Mouse (Mus musculus) cerebellum, postnatal 14 days (tissue): ENCODE measurements around the gene Pgk1.
"Not testable (repeated sequence)": the region's sequence is repeated elsewhere in the genome, so short reads cannot be mapped to it uniquely, and the experiment has no call there.

Experiments used
- DNase-seq, 2 experiments: peaks; one replicate each; pipeline ENCODE4 v3.0.0; 2021; ENCODE audit warnings: mixed read lengths in 2 of 2

Gene Pgk1

DNA sequence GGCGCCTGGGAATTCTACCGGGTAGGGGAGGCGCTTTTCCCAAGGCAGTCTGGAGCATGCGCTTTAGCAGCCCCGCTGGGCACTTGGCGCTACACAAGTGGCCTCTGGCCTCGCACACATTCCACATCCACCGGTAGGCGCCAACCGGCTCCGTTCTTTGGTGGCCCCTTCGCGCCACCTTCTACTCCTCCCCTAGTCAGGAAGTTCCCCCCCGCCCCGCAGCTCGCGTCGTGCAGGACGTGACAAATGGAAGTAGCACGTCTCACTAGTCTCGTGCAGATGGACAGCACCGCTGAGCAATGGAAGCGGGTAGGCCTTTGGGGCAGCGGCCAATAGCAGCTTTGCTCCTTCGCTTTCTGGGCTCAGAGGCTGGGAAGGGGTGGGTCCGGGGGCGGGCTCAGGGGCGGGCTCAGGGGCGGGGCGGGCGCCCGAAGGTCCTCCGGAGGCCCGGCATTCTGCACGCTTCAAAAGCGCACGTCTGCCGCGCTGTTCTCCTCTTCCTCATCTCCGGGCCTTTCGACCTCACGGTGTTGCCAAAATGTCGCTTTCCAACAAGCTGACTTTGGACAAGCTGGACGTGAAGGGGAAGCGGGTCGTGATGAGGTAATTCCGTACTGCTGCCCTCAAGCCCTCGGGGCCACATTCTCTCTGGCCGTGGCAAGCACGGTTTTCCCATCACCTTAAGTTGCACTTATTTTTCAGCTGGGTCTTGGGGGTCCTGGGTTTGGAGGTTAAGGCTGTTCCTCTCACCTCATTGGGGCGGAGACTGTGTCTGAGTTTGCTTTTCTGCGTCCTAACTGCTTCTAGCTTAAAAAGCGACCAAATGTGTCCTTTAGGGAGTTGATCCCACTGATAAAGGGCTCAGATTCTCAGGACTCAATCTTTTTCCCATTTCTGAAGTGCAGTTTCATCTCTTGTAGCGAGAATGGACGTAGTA is at the start of gene Pgk1:
Pgk1 (plus strand) TSS at position 388 of the 937 bp plus-strand sequence.
- DNase-seq, result peak; percentile 90 to 91

DNA sequence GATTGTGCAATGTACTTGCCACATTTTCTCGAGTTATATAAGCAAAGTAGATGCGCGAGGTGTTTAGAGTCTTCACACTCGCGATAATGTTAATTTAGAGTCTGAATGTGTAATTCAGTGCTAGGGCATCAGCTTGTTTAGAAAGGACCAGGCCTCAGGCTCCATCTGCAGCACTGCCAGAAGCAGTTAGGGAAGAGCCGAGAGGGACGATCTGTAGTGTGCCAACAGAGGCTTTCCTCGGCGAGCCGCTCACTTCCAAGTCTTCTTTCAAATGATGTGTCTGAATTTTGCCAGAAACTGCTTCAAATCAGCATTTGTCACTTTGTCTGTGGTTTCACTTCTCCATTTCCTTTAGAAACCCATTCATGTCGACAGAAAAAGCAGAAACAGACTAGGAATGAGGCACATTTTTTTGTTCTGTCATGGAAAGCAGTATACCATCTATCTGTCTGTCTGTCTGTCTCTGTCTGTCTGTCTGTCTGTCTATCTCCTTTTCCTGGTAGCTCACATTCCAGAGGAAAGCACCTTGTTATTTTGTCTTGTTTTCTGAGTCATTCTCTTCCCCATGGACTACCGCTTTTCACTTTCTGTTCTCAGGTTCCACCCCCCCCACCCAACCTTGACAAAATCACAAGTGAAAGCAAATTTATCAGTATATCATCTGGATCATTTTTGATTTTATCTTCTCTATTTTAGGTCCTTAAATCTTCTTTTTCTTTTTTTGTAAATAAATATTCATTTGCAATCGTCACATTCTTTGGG is 47.4 kb upstream of the Pgk1 start:
- no peak for DNase-seq

DNA sequence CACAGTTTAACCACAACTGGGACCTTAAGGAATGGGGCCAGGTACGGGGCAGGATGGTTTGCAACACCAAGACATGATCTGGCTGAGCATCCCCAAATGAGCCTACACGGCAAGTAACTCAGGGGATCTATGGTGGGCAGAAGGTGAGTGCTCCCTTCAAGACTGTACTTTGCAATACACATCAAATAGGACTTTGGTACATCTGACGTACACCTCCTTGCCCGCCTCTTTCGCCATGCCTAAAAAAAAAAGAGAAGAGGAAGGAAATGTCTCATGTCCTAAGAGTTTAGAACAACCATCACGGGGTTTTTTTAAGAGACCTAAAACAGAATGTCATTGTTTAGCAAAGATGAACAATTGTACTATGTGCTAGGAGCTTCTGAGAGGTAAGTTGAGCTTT is 44.0 kb upstream of the Pgk1 start, which contains the start of gene Tlr13:
Tlr13 (plus strand) TSS at position 269 of the 400 bp plus-strand sequence.
- DNase-seq, result no peak

DNA sequence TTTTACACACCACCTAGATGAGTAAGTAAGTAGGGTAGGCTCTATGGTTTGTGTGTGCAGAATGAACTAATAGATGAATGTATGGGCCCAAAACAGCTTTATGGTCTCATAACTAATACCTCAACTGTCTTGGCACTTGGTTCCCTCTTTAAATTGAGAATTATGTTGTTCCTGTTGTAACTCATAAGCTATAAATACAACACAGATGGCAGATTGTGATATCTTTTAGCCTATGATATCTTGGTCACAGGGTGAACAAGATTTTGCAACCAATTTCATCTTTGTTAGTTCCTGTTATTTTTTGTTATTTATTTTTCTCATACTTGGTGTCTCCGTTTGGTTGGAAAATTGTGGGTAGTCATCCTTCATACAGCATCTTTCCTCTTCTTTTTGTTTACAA is 38.7 kb upstream of the Pgk1 start:
- no peak for DNase-seq

DNA sequence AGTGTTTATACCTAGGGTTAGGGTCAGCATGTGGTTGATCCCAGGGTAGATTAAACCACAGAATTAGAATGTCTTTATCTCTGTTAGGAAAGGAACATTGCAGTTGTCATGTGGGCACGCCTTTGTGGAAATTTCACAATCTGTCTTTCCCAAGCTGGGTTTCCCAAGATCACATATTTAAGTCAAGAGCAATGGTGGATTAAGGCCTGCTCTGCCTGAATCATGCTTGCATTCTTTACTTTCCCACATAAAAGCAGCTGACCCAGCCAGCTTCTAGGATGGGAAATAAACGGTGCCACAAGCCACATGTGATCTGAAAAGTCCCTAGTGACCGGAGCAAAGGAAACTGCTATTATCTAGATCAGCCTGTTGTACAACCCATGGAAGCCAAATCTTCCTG is 37.4 kb upstream of the Pgk1 start:
- DNase-seq, result no peak

DNA sequence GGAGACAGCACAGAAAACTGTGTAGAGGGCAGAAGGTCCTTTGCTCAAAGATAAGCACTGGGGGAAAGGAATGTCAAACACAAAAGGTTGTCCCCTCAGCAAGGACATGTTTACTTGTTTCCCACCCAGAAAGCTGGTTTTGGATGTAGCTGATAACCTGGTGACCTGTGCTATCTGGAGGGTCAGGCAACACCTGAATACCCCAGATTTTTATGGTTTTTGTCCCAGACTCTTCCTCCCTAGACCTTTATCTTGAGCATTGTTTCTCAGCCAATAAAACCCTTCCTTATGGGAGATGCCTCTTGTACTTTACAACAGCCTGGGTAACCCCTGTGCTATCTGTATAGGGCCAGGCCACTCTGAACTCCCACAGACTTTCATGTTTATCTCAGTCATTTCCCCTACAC is 32.7 kb upstream of the Pgk1 start:
- no peak for DNase-seq

DNA sequence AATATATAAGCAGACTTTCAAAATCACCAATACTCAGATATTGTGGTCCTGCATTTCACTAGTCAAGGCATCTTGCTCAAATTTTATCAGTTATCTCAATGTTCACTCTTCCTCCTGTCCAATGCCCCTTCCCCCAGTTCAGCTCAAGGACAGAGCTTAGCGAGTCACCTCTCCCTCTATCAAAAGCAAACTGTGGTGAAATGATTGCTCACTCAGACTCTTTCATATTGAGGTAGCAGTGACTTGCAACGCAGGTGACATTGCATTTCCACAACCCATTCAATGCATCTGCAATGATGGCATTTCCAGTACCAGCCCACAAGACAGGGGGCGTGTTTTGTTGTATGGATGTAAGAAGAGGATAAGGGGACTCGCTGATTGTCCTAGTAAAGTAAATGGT is 31.0 kb upstream of the Pgk1 start:
- DNase-seq, result no peak

DNA sequence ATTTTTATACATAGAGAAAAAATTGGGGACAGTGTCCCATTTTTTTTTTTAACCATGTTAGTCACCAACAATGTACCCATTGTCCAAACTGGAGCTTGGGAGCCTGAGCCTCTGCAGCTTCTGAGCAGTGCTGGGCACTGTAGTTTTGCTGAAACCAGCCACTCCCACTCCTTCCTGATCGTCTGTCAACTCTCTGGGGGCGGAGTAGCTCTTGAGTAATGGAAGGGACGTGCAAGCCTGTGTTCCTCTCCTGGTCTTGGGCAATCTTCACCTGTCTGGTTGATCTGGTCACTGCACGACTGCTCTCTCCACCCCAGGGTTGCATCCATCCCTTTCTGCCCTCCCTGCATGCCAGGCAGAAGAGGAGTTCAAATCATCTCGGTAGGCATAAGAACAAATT is 22.9 kb upstream of the Pgk1 start:
- DNase-seq, result no peak

DNA sequence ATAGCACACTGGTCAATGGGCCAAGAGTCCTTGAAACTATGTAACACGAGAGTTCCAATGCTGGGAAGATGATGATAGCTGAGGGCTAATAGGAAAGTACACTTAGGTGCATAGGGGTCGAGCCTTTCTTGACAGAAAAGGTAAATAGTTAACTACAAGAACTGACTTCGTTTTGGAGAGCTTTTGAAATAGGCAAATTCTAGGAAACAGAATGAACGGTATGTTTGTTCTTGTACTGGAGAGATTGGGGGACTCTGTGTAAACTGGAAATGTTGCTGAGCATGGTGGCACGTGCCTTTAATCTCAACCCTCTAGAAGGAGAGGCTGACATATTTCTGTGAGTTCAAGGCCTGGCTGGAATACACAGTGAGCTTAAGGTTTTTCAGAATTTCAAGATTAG is 22.3 kb upstream of the Pgk1 start:
- no peak for DNase-seq

DNA sequence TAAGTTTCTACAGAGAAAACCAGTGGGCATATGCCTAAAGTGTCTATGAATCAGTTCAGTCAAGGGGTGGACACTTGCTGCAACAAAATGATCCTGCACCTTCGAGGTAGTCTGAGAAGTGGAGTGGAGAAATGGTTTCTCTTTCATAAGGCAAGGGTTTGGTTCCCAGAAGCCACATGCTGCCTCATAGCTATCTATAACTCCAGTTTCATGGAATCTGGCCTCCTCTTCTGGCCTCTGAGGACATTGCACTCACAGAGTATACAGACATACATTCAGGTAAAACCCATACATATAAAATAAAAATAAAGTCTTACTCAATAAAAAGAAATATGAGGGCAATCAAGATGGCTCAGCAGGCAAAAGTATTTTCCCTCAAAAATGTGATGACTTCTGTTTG is 21.8 kb upstream of the Pgk1 start:
- no peak for DNase-seq

DNA sequence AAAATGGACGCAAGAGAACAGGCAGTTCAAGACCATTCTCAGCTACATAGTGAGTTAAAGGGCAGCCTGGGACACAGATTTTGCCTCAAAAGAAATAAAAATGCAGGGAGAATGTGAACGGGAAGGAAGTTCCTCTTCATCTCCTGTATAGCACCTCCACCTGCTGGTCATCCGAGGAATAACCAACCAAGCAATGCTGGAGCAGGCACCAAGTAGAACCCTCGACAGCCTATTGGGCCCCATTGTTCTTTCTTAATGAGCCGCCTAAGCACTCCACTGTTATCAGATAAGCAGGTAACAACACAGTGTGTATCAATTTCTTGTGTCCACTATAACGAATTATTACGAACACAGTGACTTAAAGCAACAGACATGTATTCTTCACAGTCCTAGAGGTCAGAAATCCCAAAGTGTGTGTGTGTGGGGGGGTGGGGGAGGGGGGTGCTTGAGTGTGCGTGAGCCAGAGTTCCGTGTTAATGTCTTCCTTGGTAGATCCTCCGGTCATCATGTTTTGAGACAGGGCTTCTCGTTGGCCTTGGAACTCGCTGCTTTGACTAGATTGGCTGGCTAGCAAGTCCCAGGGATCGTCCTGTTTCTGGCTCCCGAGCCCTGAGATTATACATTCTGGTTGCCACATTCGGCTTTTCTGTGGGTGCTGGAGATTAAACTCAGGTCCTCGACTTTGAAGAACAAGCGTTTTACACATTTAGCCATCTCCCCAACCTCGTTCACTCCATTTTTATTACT is 15.6 kb upstream of the Pgk1 start:
- peak; percentile 78 to 87 for DNase-seq

DNA sequence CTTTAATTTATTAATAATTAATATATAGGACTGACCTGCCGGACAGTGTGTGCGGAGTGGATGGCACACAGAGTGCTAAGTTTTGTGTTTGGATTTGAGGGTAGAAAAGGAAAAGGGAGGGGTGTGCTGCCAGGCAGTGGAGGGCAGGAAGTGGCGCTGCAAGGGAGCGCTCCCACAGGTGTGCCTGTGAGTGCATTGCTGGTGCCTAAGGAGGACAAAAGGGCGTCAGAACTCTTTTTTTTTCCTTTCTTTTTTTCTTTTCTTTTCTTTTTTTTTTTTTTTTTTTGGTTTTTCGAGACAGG is 15.1 kb upstream of the Pgk1 start:
- DNase-seq, result no peak

DNA sequence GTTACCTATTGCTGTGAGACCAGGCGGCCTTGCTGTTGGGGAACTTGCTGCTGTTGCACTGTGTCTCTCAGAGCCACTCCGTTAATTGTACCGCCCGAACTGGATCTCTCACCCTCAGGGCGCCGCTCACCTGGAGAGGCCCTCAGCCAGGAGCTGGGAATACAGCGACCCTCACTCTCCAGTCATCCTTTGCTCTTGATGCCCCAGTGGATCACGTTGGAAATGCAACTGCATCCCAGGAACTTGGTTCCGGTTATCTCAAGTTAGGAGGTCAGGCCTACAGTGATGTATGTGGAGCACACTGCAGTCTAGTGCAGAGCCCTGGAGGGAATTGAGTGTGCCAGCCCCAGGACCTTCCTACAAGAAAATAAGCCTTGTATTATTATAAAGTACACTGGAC is 10.6 kb upstream of the Pgk1 start:
- DNase-seq, result no peak

DNA sequence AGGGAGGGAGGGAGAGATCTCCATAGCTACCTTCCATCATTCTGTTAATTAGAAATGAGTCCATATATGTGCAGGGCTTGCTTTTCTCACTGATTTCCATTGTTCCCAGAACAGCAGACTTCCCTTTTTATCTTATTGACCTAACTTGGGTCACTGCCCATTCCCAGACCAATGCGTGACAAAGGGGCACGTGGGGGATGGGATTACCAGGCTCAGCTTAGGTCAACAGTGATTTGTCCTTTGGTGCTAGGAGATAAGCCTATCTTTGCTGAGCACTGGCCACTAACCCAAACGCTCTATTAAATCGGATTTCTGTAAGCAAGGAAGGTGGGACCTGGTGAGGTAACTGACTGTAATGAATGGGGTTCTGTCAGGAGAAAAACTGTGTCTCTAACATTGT is 2.6 kb upstream of the Pgk1 start:
- no peak for DNase-seq

DNA sequence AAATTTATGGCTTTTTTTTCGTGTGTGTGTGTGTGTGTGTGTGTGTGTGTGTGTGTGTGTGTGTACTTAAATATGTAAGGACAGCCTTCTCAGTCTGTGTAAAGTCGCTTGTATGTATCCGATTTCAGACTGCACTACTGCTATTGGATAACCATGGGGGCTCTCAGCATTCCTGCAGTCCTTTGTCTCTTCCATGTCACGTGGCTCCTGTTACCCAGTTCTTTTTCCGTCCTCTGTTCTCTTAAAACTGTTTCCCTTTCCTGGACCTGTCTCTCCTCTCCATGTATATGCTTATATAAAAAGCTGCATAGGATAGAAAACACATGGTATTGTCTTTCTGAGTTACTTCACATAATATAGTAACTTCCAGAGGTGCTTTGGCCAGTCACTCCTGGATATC is 1.2 kb upstream of the Pgk1 start:
- DNase-seq, result no peak

DNA sequence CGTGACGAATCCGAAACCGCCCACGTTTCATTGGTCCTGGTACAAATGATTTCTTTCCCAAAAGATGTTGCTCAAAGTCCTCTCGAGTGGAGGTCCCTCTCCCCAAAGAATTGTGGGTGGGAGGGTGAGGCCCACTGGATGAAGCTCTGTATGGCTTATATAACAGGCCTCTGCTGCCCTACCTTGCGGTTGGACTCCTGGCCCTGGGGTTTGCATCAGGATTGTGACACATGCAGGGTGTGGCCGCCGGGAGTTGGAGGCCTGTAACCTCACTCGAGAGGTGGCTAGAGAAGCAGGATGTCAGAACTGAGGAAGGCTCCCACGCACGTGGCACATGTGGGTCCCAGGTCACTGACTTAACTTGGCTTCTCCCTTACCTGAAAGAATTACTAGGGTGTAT is 837 bp downstream of the Pgk1 start:
- DNase-seq, result peak; percentile 12 to 25

DNA sequence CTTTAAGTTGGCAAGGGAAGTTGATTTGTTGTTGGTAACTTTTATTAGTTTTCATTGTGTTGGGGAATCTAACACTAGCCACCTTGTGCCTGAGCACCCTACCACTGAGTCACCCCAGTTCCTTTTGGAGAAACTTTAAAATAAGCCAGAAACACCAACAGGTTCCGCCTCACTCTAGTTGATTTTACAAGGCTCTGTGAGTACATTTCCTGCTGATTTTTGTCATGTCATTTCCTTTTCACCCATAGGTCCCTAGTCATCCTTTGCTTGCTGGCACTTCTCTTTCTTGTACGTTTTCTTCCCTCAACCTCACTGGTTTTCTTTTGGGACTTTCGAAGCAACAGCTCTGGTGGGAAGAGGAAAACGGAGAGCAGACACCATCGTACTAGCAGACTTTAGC is 2.5 kb downstream of the Pgk1 start:
- DNase-seq, result no peak

DNA sequence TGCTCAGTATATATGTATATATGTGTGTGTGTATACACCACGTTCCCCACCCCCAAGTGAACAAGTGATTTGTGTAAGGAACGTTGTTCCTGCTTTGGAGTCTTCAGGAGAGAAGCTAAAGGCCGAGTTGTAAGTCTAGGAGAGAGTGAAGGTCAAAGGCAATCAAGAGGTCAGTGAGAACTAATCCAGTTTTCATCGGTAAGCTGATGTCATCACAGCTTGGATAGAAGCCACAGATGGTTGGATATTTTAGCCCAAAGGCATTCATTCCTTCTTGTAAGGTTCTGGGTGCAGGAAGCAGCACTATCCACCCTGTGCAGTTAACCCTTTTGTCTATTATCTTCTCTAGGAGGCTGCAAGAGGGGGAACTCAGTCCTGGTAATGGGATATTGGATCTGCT is 3.2 kb downstream of the Pgk1 start:
- no peak for DNase-seq

DNA sequence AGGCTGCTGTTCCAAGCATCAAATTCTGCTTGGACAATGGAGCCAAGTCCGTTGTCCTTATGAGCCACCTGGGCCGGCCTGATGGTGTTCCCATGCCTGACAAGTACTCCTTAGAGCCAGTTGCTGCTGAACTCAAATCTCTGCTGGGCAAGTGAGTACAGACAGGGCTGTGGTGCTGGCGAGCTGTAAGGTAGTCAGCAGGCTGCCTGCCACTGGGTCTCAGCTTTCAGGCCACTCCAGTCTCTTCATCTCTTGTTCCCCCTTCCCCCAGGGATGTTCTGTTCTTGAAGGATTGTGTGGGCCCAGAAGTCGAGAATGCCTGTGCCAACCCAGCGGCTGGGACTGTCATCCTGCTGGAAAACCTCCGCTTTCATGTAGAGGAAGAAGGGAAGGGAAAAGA is 7.5 kb downstream of the Pgk1 start:
- not testable (repeated sequence) for DNase-seq

DNA sequence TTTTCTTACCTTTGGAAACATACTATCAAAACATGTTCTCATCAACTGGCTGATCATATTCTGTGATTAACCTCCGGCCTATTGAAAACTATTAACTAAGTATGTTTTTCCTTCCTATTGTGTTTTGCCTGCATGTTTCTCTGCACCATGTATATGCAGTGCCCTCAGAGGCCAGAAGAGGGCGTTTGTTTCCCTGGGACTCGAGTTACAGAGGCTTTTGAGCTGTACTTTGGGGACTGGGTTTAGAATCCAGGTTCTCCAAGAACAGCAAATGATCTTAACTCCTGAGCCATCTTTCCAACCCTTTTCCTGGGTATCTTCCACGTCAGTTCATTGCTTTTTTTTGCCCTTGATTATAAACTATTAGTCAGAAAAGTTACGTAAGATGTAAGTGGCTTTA is 10.4 kb downstream of the Pgk1 start:
- DNase-seq, result peak in 1 of 2 experiments; percentile 23

DNA sequence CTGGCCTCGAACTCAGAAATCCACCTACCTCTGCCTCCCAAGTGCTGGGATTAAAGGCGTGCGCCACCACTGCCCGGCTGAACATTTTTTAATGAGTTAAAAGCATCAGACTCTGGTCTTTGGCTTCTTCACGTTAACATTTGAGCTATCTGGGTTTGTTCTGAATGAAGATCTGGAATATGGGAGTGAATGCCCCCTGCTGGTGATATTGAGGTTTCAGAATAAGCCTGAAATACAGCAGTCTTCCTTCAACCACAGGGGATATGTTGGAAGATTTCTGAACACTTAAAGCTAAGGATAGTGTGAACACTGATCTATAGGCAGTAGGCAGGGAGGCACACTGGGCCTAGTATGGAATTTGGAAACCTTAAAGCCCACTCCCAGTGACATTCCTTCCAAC is 12.0 kb downstream of the Pgk1 start:
- DNase-seq, result no peak

DNA sequence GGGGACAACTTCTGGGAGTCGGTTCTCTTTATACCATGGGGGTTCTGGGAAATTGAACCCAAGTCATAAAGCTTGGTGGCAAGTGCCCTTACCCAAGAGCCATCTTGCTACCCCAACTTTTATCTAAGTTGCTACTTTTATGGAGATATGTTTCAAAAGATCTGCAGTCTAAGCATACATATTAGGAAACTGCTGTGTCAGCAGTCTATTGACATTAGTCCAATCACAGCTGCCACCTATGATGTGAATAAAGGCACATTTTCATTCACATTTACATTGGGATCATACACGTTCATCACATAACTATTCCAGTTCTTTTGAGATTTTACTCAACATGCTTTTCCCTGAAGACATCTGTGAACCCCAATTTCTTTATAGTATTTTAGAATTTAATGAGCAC is 22.2 kb downstream of the Pgk1 start:
- DNase-seq, result no peak
